In the genomic region with DNA sequence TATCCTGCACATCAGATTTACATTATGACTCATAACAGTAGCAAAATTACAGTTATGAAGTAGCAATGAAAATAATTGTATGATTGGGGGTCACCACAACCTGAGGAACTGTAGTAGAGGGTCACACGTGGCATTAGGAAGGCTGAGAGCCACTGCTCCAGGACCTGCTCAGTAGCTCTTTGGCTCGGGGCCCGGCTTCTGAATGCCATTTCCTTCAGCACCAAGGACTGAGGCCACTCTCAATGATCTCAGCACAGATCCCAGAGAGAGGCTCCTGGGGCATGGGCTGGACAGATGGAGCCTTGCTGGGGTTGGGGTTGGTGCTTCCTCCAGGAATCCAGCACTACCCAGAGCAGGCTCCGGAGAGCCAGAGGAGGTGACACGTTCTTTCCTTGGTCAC, we compare ENCODE assay signal across 18 mouse cellular contexts. TPM values are rescaled to one million over a fixed set of nuclear protein-coding genes. Genes with fewer than 3 reads are reported as not detected.
DNase-seq lines count a peak whose midpoint lies in the region; ATAC-seq and TF ChIP-seq lines count a peak whose summit lies in the region.
"Had no signal": no experiment of that assay in that cellular context is flagged by ENCODE, and none has a peak within 500 bp of the region (broad histone marks: within the 10 kb centered on the region; RNA-seq: fewer than 3 reads in every experiment).

No protein-coding gene starts in this region.

- no peak overlapping the region for H3K4me2 ChIP-seq in liver, postnatal 0 days (ENCODE audit: low read depth, low read length)
- H3K4me2 ChIP-seq in forebrain, embryonic 11.5 days (ENCODE audit: low read depth, low read length, severe bottlenecking), result no peak overlapping the region
- H3K4me2 ChIP-seq: heart, embryonic 11.5 days; liver, embryonic 15.5 days had no signal

- TF ChIP-seq CTCF in heart, adult 2 months (IDR thresholded peaks at IDR 0.05), result no peak
- TF ChIP-seq CTCF in liver, adult 2 months (IDR thresholded peaks at IDR 0.05; ENCODE audit: low read depth, low read length), result no peak
- no peak for TF ChIP-seq CTCF in liver, postnatal 0 days (IDR thresholded peaks at IDR 0.05; ENCODE audit: low read depth)
- no peak for TF ChIP-seq CTCF in G1E (IDR thresholded peaks at IDR 0.05; ENCODE audit: low read depth, low read length)

- H3K27ac ChIP-seq in heart, adult 2 months, result no peak overlapping the region
- H3K27ac ChIP-seq in liver, adult 2 months (replicated peaks; ENCODE audit: insufficient read depth, low read depth, low read length), result peak overlapping the region; percentile 87
- no peak overlapping the region for H3K27ac ChIP-seq in liver, postnatal 0 days (ENCODE audit: low read depth)
- H3K27ac ChIP-seq in forebrain, embryonic 11.5 days (ENCODE audit: low read depth, low read length), result no peak overlapping the region
- H3K27ac ChIP-seq: hindbrain, postnatal 0 days; limb, embryonic 12.5 days; liver, embryonic 15.5 days; midbrain, embryonic 13.5 days had no signal

- no peak overlapping the region for H3K9ac ChIP-seq in heart, adult 2 months (ENCODE audit: low read depth, low read length)
- peak overlapping the region; percentile 98 for H3K9ac ChIP-seq in liver, adult 2 months (ENCODE audit: low read depth, low read length)
- H3K9ac ChIP-seq in liver, postnatal 0 days (replicated peaks), result no peak overlapping the region
- H3K9ac ChIP-seq in forebrain, embryonic 11.5 days (ENCODE audit: low read length), result no peak overlapping the region
- H3K9ac ChIP-seq: limb, embryonic 12.5 days; liver, embryonic 15.5 days; midbrain, embryonic 13.5 days had no signal

- H3K4me3 ChIP-seq in heart, adult 2 months, result no peak overlapping the region
- peak overlapping the region; percentile 93 for H3K4me3 ChIP-seq in liver, adult 2 months (ENCODE audit: insufficient read depth, low read depth, low read length)
- no peak overlapping the region for H3K4me3 ChIP-seq in liver, postnatal 0 days (ENCODE audit: low read depth, low read length)
- H3K4me3 ChIP-seq in G1E (ENCODE audit: low read depth, low read length), result 0 out of 2 replicates have a peak overlapping the region, but pooled peaks have one; percentile 25
- H3K4me3 ChIP-seq in forebrain, embryonic 11.5 days (ENCODE audit: low read depth, low read length), result no peak overlapping the region
- H3K4me3 ChIP-seq: liver, embryonic 15.5 days; midbrain, embryonic 13.5 days had no signal

- no peak for TF ChIP-seq POLR2A in heart, adult 2 months (IDR thresholded peaks at IDR 0.05; ENCODE audit: insufficient read depth, low read depth, low read length)
- no peak for TF ChIP-seq POLR2A in liver, adult 2 months (IDR thresholded peaks at IDR 0.05; ENCODE audit: extremely low read depth, insufficient read depth, low read length)

- H3K27me3 ChIP-seq in heart, adult 2 months (ENCODE audit: control insufficient read depth, insufficient read depth, low read length), result no peaks in the 10 kb centered on the region
- no peaks in the 10 kb centered on the region for H3K27me3 ChIP-seq in liver, adult 2 months (ENCODE audit: control insufficient read depth, insufficient read depth, low read length)
- H3K27me3 ChIP-seq in liver, postnatal 0 days (ENCODE audit: insufficient read depth, low read length), result no peaks in the 10 kb centered on the region
- H3K27me3 ChIP-seq in G1E (ENCODE audit: insufficient read depth, low read length), result peaks cover 30% of the 10 kb centered on the region
- H3K27me3 ChIP-seq in forebrain, embryonic 11.5 days (ENCODE audit: control insufficient read depth, insufficient read depth, low read length), result peaks cover 7% of the 10 kb centered on the region; the same call in 1 of the 2 replicates

- ATAC-seq in liver, postnatal 0 days, result no peak
- ATAC-seq in G1E (ENCODE audit: extremely low read depth, insufficient number of reproducible peaks, low FRiP score, poor library complexity, severe bottlenecking), result no peak
- no peak for ATAC-seq in forebrain, embryonic 11.5 days (replicated peaks; ENCODE audit: low FRiP score)
- ATAC-seq in cerebellum, adult (ENCODE audit: insufficient number of reproducible peaks, low FRiP score, low TSS enrichment), result no peak
- ATAC-seq: hindbrain, postnatal 0 days; midbrain, embryonic 13.5 days had no signal

- TF ChIP-seq EP300 in heart, adult 2 months (IDR thresholded peaks at IDR 0.05; ENCODE audit: insufficient read depth, low read depth, low read length), result no peak
- TF ChIP-seq EP300 in liver, postnatal 0 days (IDR thresholded peaks at IDR 0.05; ENCODE audit: low read depth), result no peak

- intact Hi-C loops in heart, adult 2 months (cut with DNase I), result no loop called here

- 59% methylated on average over 5 of the region's 5 CpGs for WGBS in heart, adult 2 months
- 54% methylated on average over 5 of the region's 5 CpGs for WGBS in liver, adult 2 months
- WGBS in liver, postnatal 0 days (ENCODE audit: insufficient replicate concordance), result 70% methylated on average over 5 of the region's 5 CpGs
- 90% methylated on average over 5 of the region's 5 CpGs for WGBS in forebrain, embryonic 11.5 days

- peak; percentile 31 to 42 for DNase-seq in heart, adult 2 months
- DNase-seq in heart, postnatal 4 days, result no peak
- DNase-seq in liver, adult 2 months (ENCODE audit: extremely low read depth, low read depth, low spot score), result peak; percentile 55
- no peak for DNase-seq in liver, postnatal 0 days
- DNase-seq in G1E (ENCODE audit: low spot score), result no peak
- peak; percentile 83 to 88 for DNase-seq in adrenal gland, postnatal 36 days
- DNase-seq in forebrain, embryonic 11.5 days (ENCODE audit: low spot score), result no peak
- DNase-seq: cerebellum, adult 9-11 months; gastrocnemius, postnatal 14 days; lung, postnatal 36 days; right cerebral cortex, postnatal 25 days had no signal

- peaks cover 6% of the 10 kb centered on the region; the same call in 1 of the 2 replicates for H3K4me1 ChIP-seq in heart, adult 2 months (ENCODE audit: control insufficient read depth, insufficient read depth, low read length)
- H3K4me1 ChIP-seq in liver, adult 2 months (ENCODE audit: control insufficient read depth, insufficient read depth, low read length), result peaks cover 43% of the 10 kb centered on the region
- peaks cover 21% of the 10 kb centered on the region for H3K4me1 ChIP-seq in liver, postnatal 0 days (ENCODE audit: insufficient read depth)
- peaks cover 30% of the 10 kb centered on the region for H3K4me1 ChIP-seq in G1E (ENCODE audit: insufficient read depth, low read depth, low read length)
- H3K4me1 ChIP-seq in forebrain, embryonic 11.5 days (replicated peaks; ENCODE audit: control insufficient read depth, insufficient read depth, low read length), result peaks cover 5% of the 10 kb centered on the region; the same call in 1 of the 2 replicates

- no peaks in the 10 kb centered on the region for H3K9me3 ChIP-seq in liver, postnatal 0 days (ENCODE audit: low read length)
- no peaks in the 10 kb centered on the region for H3K9me3 ChIP-seq in G1E (replicated peaks)
- no peaks in the 10 kb centered on the region for H3K9me3 ChIP-seq in forebrain, embryonic 11.5 days (ENCODE audit: control insufficient read depth, low read length)
- H3K9me3 ChIP-seq: limb, embryonic 12.5 days; liver, embryonic 15.5 days; midbrain, embryonic 13.5 days had no signal

- H3K79me2 ChIP-seq in heart, adult 2 months (replicated peaks; ENCODE audit: control insufficient read depth, insufficient read depth, low read length), result no peaks in the 10 kb centered on the region
- peaks cover 23% of the 10 kb centered on the region; the same call in 1 of the 2 replicates for H3K79me2 ChIP-seq in liver, adult 2 months (ENCODE audit: control insufficient read depth, insufficient read depth, low read length)

- no peaks in the 10 kb centered on the region for H3K36me3 ChIP-seq in heart, adult 2 months (ENCODE audit: control insufficient read depth, insufficient read depth, low read length)
- no peaks in the 10 kb centered on the region for H3K36me3 ChIP-seq in liver, adult 2 months (ENCODE audit: control insufficient read depth, insufficient read depth, low read length)
- no peaks in the 10 kb centered on the region for H3K36me3 ChIP-seq in liver, postnatal 0 days (replicated peaks; ENCODE audit: insufficient read depth, low read length)
- H3K36me3 ChIP-seq in G1E (replicated peaks), result peaks cover 40% of the 10 kb centered on the region
- H3K36me3 ChIP-seq in forebrain, embryonic 11.5 days (ENCODE audit: control insufficient read depth, insufficient read depth, low read length), result no peaks in the 10 kb centered on the region
- H3K36me3 ChIP-seq: limb, embryonic 12.5 days; liver, embryonic 15.5 days; midbrain, embryonic 13.5 days had no signal

RNA-seq across cellular contexts. Expression of a gene that starts 2.9 kb away (rescaled TPM):
- total RNA-seq in heart, adult 2 months (2021), result 10 to 100 TPM; 18.8 to 23.4 TPM
- 46.7 and 57.9 TPM in 2 replicates for polyA plus RNA-seq in heart, adult 2 months (2012; rRNA removed)
- 1 to 10 TPM; 5.3 to 6.0 TPM for total RNA-seq in heart, postnatal 4 days (2021)
- total RNA-seq in liver, adult 2 months (2014; rRNA removed), result 246 and 376 TPM in 2 replicates
- 356 and 394 TPM in 2 replicates for polyA plus RNA-seq in liver, adult 2 months (2012; rRNA removed)
- 2.9 and 3.0 TPM in 2 replicates for polyA plus RNA-seq in liver, postnatal 0 days (2015; fragmentation: Nextera tagmentation; extraction: Ambion mirVana)
- total RNA-seq in G1E (2014; fragmentation: Nextera tagmentation) (2.0 and 8.1 TPM in 2 replicates), G1E (2017) (12.5 and 14.5 TPM in 2 replicates)
- polyA plus RNA-seq in G1E (2012), result 14.9 and 17.1 TPM in 2 replicates
- total RNA-seq in adrenal gland, postnatal 36 days (2021), result 10 to 100 TPM; 13.1 to 47.7 TPM
- 10.2 and 12.2 TPM in 2 replicates for polyA plus RNA-seq in forebrain, embryonic 11.5 days (2014; fragmentation: Nextera tagmentation; extraction: Ambion mirVana)

RNA-seq across cellular contexts. Expression of a gene that starts 34.4 kb away (rescaled TPM):
- total RNA-seq in heart, adult 2 months (2021), result 10 to 100 TPM; 41.4 TPM
- polyA plus RNA-seq in heart, adult 2 months (2012; rRNA removed), result 46.7 and 48.8 TPM in 2 replicates
- 10 to 100 TPM; 42.4 to 48.6 TPM for total RNA-seq in heart, postnatal 4 days (2021)
- 45.3 and 45.9 TPM in 2 replicates for total RNA-seq in liver, adult 2 months (2014; rRNA removed)
- 103 and 121 TPM in 2 replicates for polyA plus RNA-seq in liver, adult 2 months (2012; rRNA removed)
- 23.2 and 24.4 TPM in 2 replicates for polyA plus RNA-seq in liver, postnatal 0 days (2015; fragmentation: Nextera tagmentation; extraction: Ambion mirVana)
- total RNA-seq in G1E (2014; fragmentation: Nextera tagmentation) (18.4 and 22.4 TPM in 2 replicates), G1E (2017) (14.1 and 19.6 TPM in 2 replicates)
- polyA plus RNA-seq in G1E (2012), result 20.4 and 23.8 TPM in 2 replicates
- 10 to 100 TPM; 55.4 to 85.3 TPM for total RNA-seq in adrenal gland, postnatal 36 days (2021)
- polyA plus RNA-seq in forebrain, embryonic 11.5 days (2014; fragmentation: Nextera tagmentation; extraction: Ambion mirVana), result 134 and 148 TPM in 2 replicates

RNA-seq across cellular contexts. Expression of a gene that starts 40.3 kb away (rescaled TPM):
- 1 to 10 TPM; 2.3 to 9.8 TPM for total RNA-seq in heart, adult 2 months (2021)
- 31.9 and 57.8 TPM in 2 replicates for polyA plus RNA-seq in heart, adult 2 months (2012; rRNA removed)
- total RNA-seq in heart, postnatal 4 days (2021), result 1 to 10 TPM; 6.0 to 7.8 TPM
- total RNA-seq in liver, adult 2 months (2014; rRNA removed), result not detected in 2 replicates
- 0.07 TPM in 1 of 2 replicates, not detected in the other for polyA plus RNA-seq in liver, adult 2 months (2012; rRNA removed)
- polyA plus RNA-seq in liver, postnatal 0 days (2015; fragmentation: Nextera tagmentation; extraction: Ambion mirVana), result 0.15 and 0.21 TPM in 2 replicates
- total RNA-seq in G1E (2014; fragmentation: Nextera tagmentation) (not detected in 2 replicates), G1E (2017) (0.11 and 0.23 TPM in 2 replicates)
- not detected in 2 replicates for polyA plus RNA-seq in G1E (2012)
- under 1 TPM in 1 of 2 experiments, not detected in 1; 0.20 TPM for total RNA-seq in adrenal gland, postnatal 36 days (2021)
- 3.2 and 4.0 TPM in 2 replicates for polyA plus RNA-seq in forebrain, embryonic 11.5 days (2014; fragmentation: Nextera tagmentation; extraction: Ambion mirVana)
- total RNA-seq: MEL had no signal

Comparison
In these comparisons a context has a peak if more than half of its experiments do, and no peak if none do; other contexts are left out.
1. DNase-seq: peak in heart, adult 2 months (2 of 2), liver, adult 2 months (single experiment) and adrenal gland, postnatal 36 days (2 of 2); none in heart, postnatal 4 days (single experiment), liver, postnatal 0 days (single experiment), G1E (single experiment) and forebrain, embryonic 11.5 days (single experiment).
2. H3K4me3 ChIP-seq: peak in liver, adult 2 months (single experiment) and G1E (single experiment); none in heart, adult 2 months (single experiment), liver, postnatal 0 days (single experiment) and forebrain, embryonic 11.5 days (single experiment).